Mouse (Mus musculus): ENCODE measurements around the gene Acsbg1.

DNA sequence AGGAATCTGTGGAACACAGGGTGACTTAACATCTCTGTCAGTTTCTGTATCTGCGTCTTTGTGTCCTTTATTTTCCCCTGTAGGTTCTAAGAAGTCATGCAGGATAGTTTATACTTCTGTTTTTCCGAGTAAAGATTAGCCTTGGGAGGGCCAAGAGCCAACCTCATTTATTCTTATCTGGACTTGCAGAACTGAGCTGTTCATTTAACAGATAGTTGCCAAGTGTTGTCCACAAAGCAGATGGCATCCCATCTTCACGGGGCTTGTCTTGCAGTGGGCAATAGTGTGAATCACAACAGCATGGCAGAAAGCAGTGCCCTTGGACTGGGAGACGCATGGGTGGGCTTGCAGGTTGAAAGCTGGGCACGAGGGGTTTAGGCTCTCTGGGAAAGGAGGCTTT is 42.7 kb upstream of the Acsbg1 start:
- no peak for TF ChIP-seq CTCF (IDR thresholded peaks at IDR 0.05)
- TF ChIP-seq EP300 (IDR thresholded peaks at IDR 0.05), result no peak
